Mouse (Mus musculus): ENCODE data around the gene Gm11983. TPM values are rescaled to one million over a fixed set of nuclear protein-coding genes. Genes with fewer than 3 reads are reported as not detected.
"Not testable (repeated sequence)": the region's sequence is repeated elsewhere in the genome, so short reads cannot be mapped to it uniquely, and the experiment has no call there.

Gene Gm11983
- polyA plus RNA-seq (2014; fragmentation: Nextera tagmentation; extraction: Ambion mirVana): not detected in 2 replicates

DNA sequence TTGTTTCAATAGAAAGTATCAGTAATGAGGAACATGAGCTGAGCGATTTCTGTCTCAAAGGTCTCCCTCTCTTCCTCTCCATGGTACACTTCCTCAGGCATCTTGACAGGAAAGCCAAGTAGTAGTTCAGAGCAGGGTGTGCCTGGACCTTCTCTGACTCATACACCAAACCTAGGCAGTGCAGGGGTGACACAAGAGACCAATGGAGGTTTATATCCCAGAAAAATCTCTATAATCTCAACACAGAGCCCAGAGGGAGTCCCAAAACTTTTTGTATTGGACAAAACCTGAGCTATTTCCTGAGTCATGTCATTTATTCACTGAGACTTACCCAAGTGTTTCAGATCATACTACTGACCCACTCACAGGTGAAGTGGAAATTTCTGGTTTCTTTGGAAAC is at the start of gene Gm11983:
TSS of gene Gm11983 (minus strand) at position 101 of the 400 bp plus-strand sequence.
- Histone ChIP-seq H3K4me3 (ENCODE audit: low read depth, low read length) (no peak within 1 kb of the TSS), H3K36me3 (ENCODE audit: control insufficient read depth, insufficient read depth, low read length) (no peaks in the 10 kb centered on the region), H3K27me3 (replicated peaks; ENCODE audit: control insufficient read depth, insufficient read depth, low read length) (no peaks in the 10 kb centered on the region), H3K9ac (ENCODE audit: low read length) (no peak within 1 kb of the TSS), H3K9me3 (ENCODE audit: control insufficient read depth, low read length) (no peaks in the 10 kb centered on the region), H3K27ac (ENCODE audit: low read depth) (no peak within 1 kb of the TSS), H3K4me1 (replicated peaks; ENCODE audit: control insufficient read depth, insufficient read depth, low read length) (no peaks in the 10 kb centered on the region), H3K4me2 (ENCODE audit: low read length) (no peak within 1 kb of the TSS)
- 100% methylated on average over 1 of the region's 1 CpGs for WGBS
- DNase-seq (ENCODE audit: low spot score) (no peak), ATAC-seq (replicated peaks; ENCODE audit: low FRiP score, low TSS enrichment, low read depth) (no peak)

DNA sequence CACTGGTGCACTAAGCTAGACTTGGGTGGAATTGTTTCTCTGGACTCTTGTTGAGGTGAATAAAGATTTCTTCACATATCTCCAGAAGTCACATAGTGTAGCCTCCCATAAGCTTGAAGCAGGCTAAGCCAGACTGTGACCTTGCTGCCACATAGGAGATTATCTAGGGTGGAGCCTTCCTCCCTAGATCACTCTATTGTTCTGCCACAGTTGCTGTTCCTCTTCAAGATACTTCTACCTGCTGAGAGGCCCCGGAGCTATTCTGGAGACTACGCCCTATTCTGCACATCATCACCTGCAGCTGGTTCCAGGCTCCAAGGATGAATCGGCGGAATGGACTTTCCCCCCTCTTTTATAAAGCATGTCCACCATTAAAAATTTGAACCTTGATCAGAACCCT is 45.6 kb upstream of the Gm11983 start:
- not testable (repeated sequence) for H3K27me3 ChIP-seq (replicated peaks; ENCODE audit: control insufficient read depth, insufficient read depth, low read length); DNase-seq (ENCODE audit: low spot score); H3K9me3 ChIP-seq (ENCODE audit: control insufficient read depth, low read length); H3K4me1 ChIP-seq (replicated peaks; ENCODE audit: control insufficient read depth, insufficient read depth, low read length); H3K27ac ChIP-seq (ENCODE audit: low read depth); H3K36me3 ChIP-seq (ENCODE audit: control insufficient read depth, insufficient read depth, low read length); ATAC-seq (replicated peaks; ENCODE audit: low FRiP score, low TSS enrichment, low read depth); H3K4me3 ChIP-seq (ENCODE audit: low read depth, low read length); H3K4me2 ChIP-seq (ENCODE audit: low read length); H3K9ac ChIP-seq (ENCODE audit: low read length)
- WGBS: 91% methylated on average over 4 of the region's 4 CpGs

DNA sequence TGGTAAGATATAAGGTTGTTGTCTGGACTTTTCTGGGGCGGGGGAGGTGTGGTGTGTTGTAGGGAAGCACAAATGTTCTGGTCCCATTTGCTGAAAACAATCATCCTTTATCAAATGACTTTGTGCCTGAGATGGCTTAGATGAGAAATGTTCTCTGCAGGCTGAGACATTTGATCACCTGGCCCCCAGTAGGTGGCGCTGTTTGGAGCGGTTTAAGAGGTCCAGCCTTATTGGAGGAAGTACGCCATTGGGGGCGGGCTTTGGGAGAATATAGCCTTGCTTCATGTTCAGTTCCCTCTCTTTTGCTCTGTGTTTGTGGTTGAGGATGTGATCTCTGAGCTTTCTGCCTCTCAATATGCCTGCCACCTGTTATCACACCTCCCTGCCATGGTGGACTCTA is 44.2 kb upstream of the Gm11983 start:
- Histone ChIP-seq H3K9me3 (ENCODE audit: control insufficient read depth, low read length) (no peaks in the 10 kb centered on the region), H3K27me3 (replicated peaks; ENCODE audit: control insufficient read depth, insufficient read depth, low read length) (no peaks in the 10 kb centered on the region), H3K4me2 (ENCODE audit: low read length) (no peak overlapping the region), H3K4me3 (ENCODE audit: low read depth, low read length) (no peak overlapping the region), H3K9ac (ENCODE audit: low read length) (no peak overlapping the region), H3K36me3 (ENCODE audit: control insufficient read depth, insufficient read depth, low read length) (no peaks in the 10 kb centered on the region), H3K27ac (ENCODE audit: low read depth) (no peak overlapping the region), H3K4me1 (replicated peaks; ENCODE audit: control insufficient read depth, insufficient read depth, low read length) (no peaks in the 10 kb centered on the region)
- WGBS: 56% methylated on average over 5 of the region's 5 CpGs
- no peak for DNase-seq (ENCODE audit: low spot score)
- ATAC-seq (replicated peaks; ENCODE audit: low FRiP score, low TSS enrichment, low read depth): no peak

DNA sequence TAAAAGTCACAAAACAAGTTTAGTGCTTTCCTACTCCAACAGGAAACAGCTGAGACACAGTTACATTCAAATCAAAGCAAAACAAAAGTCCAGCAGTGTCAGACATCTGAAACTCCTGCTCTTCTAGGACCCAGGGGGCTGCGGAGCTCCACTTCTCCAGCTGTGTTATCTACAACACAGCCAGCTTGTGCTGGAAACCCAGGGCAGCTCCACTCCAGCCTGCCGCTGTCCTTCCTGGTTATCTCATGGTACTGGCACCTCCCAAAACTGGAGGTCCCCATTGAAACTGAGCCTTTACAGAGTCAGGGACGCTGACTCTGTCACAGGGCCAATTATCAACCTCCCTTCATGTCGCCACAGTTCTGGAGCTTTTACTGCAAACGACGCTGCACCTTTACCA is 40.3 kb upstream of the Gm11983 start:
- no peak overlapping the region for H3K4me2 ChIP-seq (ENCODE audit: low read length)
- no peaks in the 10 kb centered on the region for H3K4me1 ChIP-seq (replicated peaks; ENCODE audit: control insufficient read depth, insufficient read depth, low read length)
- H3K9me3 ChIP-seq (ENCODE audit: control insufficient read depth, low read length): no peaks in the 10 kb centered on the region
- H3K4me3 ChIP-seq (ENCODE audit: low read depth, low read length): no peak overlapping the region
- H3K27me3 ChIP-seq (replicated peaks; ENCODE audit: control insufficient read depth, insufficient read depth, low read length): no peaks in the 10 kb centered on the region
- H3K27ac ChIP-seq (ENCODE audit: low read depth): no peak overlapping the region
- H3K36me3 ChIP-seq (ENCODE audit: control insufficient read depth, insufficient read depth, low read length): no peaks in the 10 kb centered on the region
- DNase-seq (ENCODE audit: low spot score) (peak; percentile 15), ATAC-seq (replicated peaks; ENCODE audit: low FRiP score, low TSS enrichment, low read depth) (no peak)
- 62% methylated on average over 6 of the region's 6 CpGs for WGBS
- H3K9ac ChIP-seq (ENCODE audit: low read length): no peak overlapping the region

DNA sequence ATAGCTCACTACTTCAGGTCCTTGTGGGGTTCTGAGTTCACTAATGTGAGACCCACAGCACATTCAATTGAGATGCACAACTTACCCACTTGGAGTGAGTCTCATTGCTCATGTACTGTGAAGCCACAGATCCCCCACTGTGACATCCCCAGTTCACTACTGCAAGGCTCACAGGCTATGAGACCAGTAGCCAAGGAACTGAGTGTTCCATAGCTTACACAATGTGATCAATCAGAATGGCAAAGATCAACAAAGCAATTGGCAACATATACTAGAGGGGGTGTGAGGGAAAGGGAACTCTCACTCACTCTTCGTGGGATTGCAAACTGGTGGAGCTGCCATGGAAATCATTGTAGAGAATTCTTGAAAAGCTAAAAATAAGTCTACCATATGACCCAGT is 33.5 kb upstream of the Gm11983 start:
- Histone ChIP-seq H3K4me1 (replicated peaks; ENCODE audit: control insufficient read depth, insufficient read depth, low read length) (no peaks in the 10 kb centered on the region), H3K9me3 (ENCODE audit: control insufficient read depth, low read length) (no peaks in the 10 kb centered on the region), H3K27ac (ENCODE audit: low read depth) (no peak overlapping the region), H3K36me3 (ENCODE audit: control insufficient read depth, insufficient read depth, low read length) (no peaks in the 10 kb centered on the region), H3K4me3 (ENCODE audit: low read depth, low read length) (no peak overlapping the region), H3K9ac (ENCODE audit: low read length) (no peak overlapping the region), H3K27me3 (replicated peaks; ENCODE audit: control insufficient read depth, insufficient read depth, low read length) (no peaks in the 10 kb centered on the region), H3K4me2 (ENCODE audit: low read length) (no peak overlapping the region)
- WGBS: 63% methylated on average over 1 of the region's 1 CpGs
- ATAC-seq (replicated peaks; ENCODE audit: low FRiP score, low TSS enrichment, low read depth) (no peak), DNase-seq (ENCODE audit: low spot score) (peak; percentile 41)

DNA sequence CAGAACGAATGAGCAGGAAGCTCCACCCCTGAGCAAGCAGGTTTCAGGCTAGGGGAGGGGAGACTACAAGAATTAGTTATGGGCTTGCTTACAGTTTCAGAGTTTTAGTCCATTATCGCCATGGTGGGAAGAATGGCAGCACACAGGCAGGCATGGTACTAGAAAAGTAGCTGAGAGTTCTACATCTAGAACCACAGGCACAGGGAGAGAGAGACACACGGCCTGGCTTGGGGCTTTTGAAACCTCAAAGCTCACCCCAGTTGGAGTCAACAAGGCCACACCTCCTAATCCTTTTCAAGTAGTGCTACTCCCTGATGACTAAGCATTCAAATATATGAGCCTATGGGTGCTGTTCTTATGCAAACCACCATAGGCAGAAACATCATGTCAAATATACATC is 28.1 kb upstream of the Gm11983 start:
- Histone ChIP-seq H3K4me2 (ENCODE audit: low read length) (no peak overlapping the region), H3K9ac (ENCODE audit: low read length) (no peak overlapping the region), H3K27me3 (replicated peaks; ENCODE audit: control insufficient read depth, insufficient read depth, low read length) (no peaks in the 10 kb centered on the region), H3K9me3 (ENCODE audit: control insufficient read depth, low read length) (no peaks in the 10 kb centered on the region), H3K4me1 (replicated peaks; ENCODE audit: control insufficient read depth, insufficient read depth, low read length) (no peaks in the 10 kb centered on the region; the same call in 1 of the 2 replicates), H3K36me3 (ENCODE audit: control insufficient read depth, insufficient read depth, low read length) (no peaks in the 10 kb centered on the region), H3K27ac (ENCODE audit: low read depth) (no peak overlapping the region), H3K4me3 (ENCODE audit: low read depth, low read length) (no peak overlapping the region)
- ATAC-seq (replicated peaks; ENCODE audit: low FRiP score, low TSS enrichment, low read depth) (no peak), DNase-seq (ENCODE audit: low spot score) (no peak)
- 94% methylated on average over 2 of the region's 3 CpGs for WGBS

DNA sequence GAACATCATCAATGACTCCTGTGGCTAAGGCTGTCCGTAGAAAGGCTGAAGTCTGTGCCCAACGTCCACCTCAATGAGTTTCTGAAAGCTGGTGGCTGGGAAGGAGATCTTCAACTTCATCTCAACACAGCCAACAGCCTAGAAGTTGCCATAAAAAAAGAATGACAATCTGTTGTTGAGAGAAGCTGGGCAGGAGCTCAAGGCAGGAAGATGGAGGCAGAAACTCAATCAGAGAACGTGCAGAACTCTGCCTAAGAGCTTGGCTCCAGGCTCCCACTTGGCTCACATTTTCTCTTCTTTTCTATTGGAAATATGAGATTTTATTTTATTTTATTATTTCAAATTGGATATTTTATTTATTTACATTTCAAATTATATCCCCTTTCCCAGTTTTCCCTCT is 24.7 kb upstream of the Gm11983 start:
- Histone ChIP-seq H3K4me1 (replicated peaks; ENCODE audit: control insufficient read depth, insufficient read depth, low read length) (no peaks in the 10 kb centered on the region; the same call in 1 of the 2 replicates), H3K9me3 (ENCODE audit: control insufficient read depth, low read length) (no peaks in the 10 kb centered on the region), H3K4me2 (ENCODE audit: low read length) (no peak overlapping the region), H3K9ac (ENCODE audit: low read length) (no peak overlapping the region), H3K4me3 (ENCODE audit: low read depth, low read length) (no peak overlapping the region), H3K27me3 (replicated peaks; ENCODE audit: control insufficient read depth, insufficient read depth, low read length) (no peaks in the 10 kb centered on the region), H3K36me3 (ENCODE audit: control insufficient read depth, insufficient read depth, low read length) (no peaks in the 10 kb centered on the region), H3K27ac (ENCODE audit: low read depth) (no peak overlapping the region)
- WGBS: 88% methylated on average over 3 of the region's 3 CpGs
- DNase-seq (ENCODE audit: low spot score) (no peak), ATAC-seq (replicated peaks; ENCODE audit: low FRiP score, low TSS enrichment, low read depth) (no peak)

DNA sequence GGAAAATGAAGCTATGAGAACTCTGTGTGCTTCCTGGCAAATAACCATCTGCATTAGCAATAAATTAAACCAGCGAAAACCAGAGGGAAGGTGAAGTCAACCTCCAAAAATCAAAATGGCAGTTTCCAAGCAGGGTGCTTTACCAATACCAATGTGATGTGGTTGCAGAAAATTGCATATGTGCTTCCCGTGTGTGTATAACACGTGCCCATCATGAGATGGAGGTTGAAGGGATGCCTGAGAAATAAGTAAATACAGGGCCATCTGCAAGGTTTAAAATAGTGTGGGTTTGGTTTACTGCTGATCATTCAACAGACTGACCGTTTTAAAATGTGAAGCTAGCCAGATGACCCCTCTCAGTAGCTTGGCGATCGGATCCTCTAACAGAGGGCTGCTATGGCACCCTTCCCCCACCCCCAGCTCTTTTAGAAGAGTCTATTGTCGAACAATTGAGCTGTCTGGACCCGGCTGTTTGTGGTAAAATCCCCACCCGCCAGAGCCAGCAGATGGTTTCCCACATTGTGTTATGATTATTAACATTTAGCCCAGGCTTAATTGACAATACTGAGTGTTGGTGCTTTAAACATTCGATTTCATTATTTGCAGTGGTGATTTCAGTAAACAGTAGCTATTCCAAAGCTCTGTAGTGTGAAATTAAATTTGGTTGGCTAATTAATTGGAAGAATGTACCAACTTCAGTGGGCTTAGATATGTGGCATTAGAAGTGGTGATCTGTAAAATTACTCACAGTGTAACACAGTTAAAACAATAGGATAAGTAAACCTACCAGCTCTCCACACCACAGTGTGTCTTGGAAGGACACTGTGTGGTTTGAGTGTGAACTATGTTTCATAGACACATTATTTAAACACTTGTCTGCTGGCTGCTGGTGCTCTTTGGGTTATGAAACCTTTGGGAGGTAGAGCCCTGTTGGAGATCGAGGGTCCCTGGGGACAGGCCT is 22.7 kb upstream of the Gm11983 start:
- Histone ChIP-seq H3K4me3 (ENCODE audit: low read depth, low read length) (no peak overlapping the region), H3K4me1 (replicated peaks; ENCODE audit: control insufficient read depth, insufficient read depth, low read length) (no peaks in the 10 kb centered on the region; the same call in 1 of the 2 replicates), H3K9ac (ENCODE audit: low read length) (no peak overlapping the region), H3K27ac (ENCODE audit: low read depth) (no peak overlapping the region), H3K4me2 (ENCODE audit: low read length) (no peak overlapping the region), H3K27me3 (replicated peaks; ENCODE audit: control insufficient read depth, insufficient read depth, low read length) (no peaks in the 10 kb centered on the region), H3K9me3 (ENCODE audit: control insufficient read depth, low read length) (no peaks in the 10 kb centered on the region), H3K36me3 (ENCODE audit: control insufficient read depth, insufficient read depth, low read length) (no peaks in the 10 kb centered on the region)
- WGBS: 24% methylated on average over 11 of the region's 11 CpGs
- ATAC-seq (replicated peaks; ENCODE audit: low FRiP score, low TSS enrichment, low read depth) (no peak), DNase-seq (ENCODE audit: low spot score) (peak; percentile 46)

DNA sequence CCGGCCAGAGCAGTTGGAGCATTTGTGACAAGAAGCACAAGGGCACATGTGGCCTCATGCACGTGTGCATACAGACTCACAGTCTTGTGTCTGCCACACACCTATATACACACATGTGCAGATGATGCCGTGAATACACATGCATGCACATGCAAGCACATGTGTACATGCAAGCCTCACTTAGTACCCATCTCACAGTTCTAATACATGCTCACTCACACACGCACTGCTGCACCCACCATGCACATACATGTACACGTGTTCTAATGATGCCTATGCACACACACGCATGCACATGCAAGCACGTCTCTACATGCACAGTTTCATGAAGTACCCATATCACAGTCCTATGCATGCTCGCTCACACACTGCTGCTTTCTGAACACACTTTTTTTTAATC is 21.6 kb upstream of the Gm11983 start:
- H3K9me3 ChIP-seq (ENCODE audit: control insufficient read depth, low read length): no peaks in the 10 kb centered on the region
- H3K4me1 ChIP-seq (replicated peaks; ENCODE audit: control insufficient read depth, insufficient read depth, low read length): no peaks in the 10 kb centered on the region; the same call in 1 of the 2 replicates
- DNase-seq (ENCODE audit: low spot score) (peak; percentile 40), ATAC-seq (replicated peaks; ENCODE audit: low FRiP score, low TSS enrichment, low read depth) (no peak)
- H3K27me3 ChIP-seq (replicated peaks; ENCODE audit: control insufficient read depth, insufficient read depth, low read length): no peaks in the 10 kb centered on the region
- H3K36me3 ChIP-seq (ENCODE audit: control insufficient read depth, insufficient read depth, low read length): no peaks in the 10 kb centered on the region
- no peak overlapping the region for H3K4me2 ChIP-seq (ENCODE audit: low read length)
- no peak overlapping the region for H3K9ac ChIP-seq (ENCODE audit: low read length)
- no peak overlapping the region for H3K27ac ChIP-seq (ENCODE audit: low read depth)
- H3K4me3 ChIP-seq (ENCODE audit: low read depth, low read length): no peak overlapping the region
- WGBS: 90% methylated on average over 8 of the region's 8 CpGs
